Mouse (Mus musculus) E14TG2a.4 (cell line): ENCODE measurements around the gene Oxld1.
"Not testable (repeated sequence)": the region's sequence is repeated elsewhere in the genome, so short reads cannot be mapped to it uniquely, and the experiment has no call there.

Experiments
- H3K27me3 ChIP-seq: 2 replicates; pipeline ENCODE4 v1.6.1; 2014; ENCODE audit warnings: low read length, control low read depth; ENCODE audit not compliant: insufficient read depth
- H3K36me3 ChIP-seq: 2 replicates; pipeline ENCODE4 v1.6.1; 2014; ENCODE audit warnings: low read length, control low read depth; ENCODE audit not compliant: insufficient read depth
- H3K4me1 ChIP-seq: replicated peaks from 2 replicates; pipeline ENCODE4 v1.6.1; 2014; ENCODE audit warnings: low read depth, low read length, control low read depth
- H3K4me3 ChIP-seq: replicated peaks from 2 replicates; pipeline ENCODE4 v1.5.1; 2014; ENCODE audit warnings: mild to moderate bottlenecking, low read length
- H3K9me3 ChIP-seq: 2 replicates; pipeline ENCODE4 v1.6.1; 2014; ENCODE audit warnings: low read length, control low read depth
- CTCF ChIP-seq: conservative IDR thresholded peaks from 2 replicates; pipeline ENCODE4 v1.5.1; 2014; ENCODE audit warnings: low read length
- NANOG ChIP-seq: IDR thresholded peaks from 2 replicates; pipeline ENCODE4 v1.6.1; 2014; ENCODE audit warnings: borderline replicate concordance, low read length, mixed read lengths
- POU5F1 ChIP-seq: IDR thresholded peaks from 2 replicates; pipeline ENCODE4 v1.6.1; 2014; ENCODE audit warnings: low read length, borderline replicate concordance

The Oxld1 gene

DNA sequence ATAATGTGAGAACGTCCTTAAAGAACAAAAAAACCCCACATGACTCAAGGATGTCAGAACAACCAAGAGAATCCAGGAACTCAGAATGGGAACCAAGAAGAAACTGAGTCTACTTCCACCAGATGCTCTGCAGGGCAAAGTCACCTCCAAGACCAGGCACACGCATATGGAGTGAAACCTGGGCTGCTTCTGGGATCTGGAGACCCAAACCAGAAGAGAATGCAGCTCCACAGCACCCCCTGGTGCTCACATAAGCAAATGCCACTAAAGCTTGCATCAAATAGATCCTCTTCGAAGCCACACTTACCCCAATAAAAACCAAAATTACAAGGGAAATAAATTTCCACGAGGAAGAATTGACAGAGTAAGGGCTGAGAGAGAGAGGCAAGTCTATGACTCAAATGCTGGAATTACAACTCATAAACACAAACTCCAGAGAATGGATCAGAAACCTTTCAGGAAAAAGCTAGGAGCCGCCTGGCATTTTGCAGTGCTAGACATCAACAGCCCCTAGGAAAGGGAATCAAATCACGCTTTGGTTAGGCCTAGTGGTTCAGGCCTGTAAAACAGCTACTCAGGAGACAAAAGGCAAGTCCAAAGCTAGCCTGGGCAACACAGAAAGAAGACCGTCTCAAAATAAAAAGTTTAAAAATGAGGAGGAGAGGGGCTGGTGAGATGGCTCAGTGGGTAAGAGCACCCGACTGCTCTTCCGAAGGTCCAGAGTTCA is 34.1 kb downstream of the Oxld1 start:
- H3K4me3 ChIP-seq = no peak overlapping the region
- peaks cover 88% of the 10 kb centered on the region for H3K36me3 ChIP-seq
- peaks cover 12% of the 10 kb centered on the region; the same call in 1 of the 2 replicates for H3K4me1 ChIP-seq
- H3K27me3 ChIP-seq = no peaks in the 10 kb centered on the region
- H3K9me3 ChIP-seq = no peaks in the 10 kb centered on the region
- TF ChIP-seq NANOG = no peak
- peak; percentile 87 for TF ChIP-seq CTCF
- TF ChIP-seq POU5F1 = no peak

GRCm38 (mm10) chr11:120422651-120423568 is 35.0 kb downstream of the Oxld1 start:
- no peak for TF ChIP-seq CTCF
- TF ChIP-seq POU5F1 = no peak
- no peak for TF ChIP-seq NANOG
- peaks cover 12% of the 10 kb centered on the region; the same call in 1 of the 2 replicates for H3K4me1 ChIP-seq
- H3K9me3 ChIP-seq = no peaks in the 10 kb centered on the region
- H3K36me3 ChIP-seq = peaks cover 88% of the 10 kb centered on the region
- H3K27me3 ChIP-seq = no peaks in the 10 kb centered on the region
- no peak overlapping the region for H3K4me3 ChIP-seq

GRCm38 (mm10) chr11:120418592-120418991 is 39.3 kb downstream of the Oxld1 start:
- TF ChIP-seq NANOG = no peak
- no peak for TF ChIP-seq CTCF
- TF ChIP-seq POU5F1 = no peak
- H3K9me3 ChIP-seq = no peaks in the 10 kb centered on the region
- peaks cover 90% of the 10 kb centered on the region for H3K36me3 ChIP-seq
- peaks cover 9% of the 10 kb centered on the region; the same call in 1 of the 2 replicates for H3K4me1 ChIP-seq
- no peaks in the 10 kb centered on the region for H3K27me3 ChIP-seq
- H3K4me3 ChIP-seq = no peak overlapping the region

GRCm38 (mm10) chr11:120417852-120418251 is 40.0 kb downstream of the Oxld1 start:
- Histone ChIP-seq H3K4me3 (no peak overlapping the region), H3K4me1 (peaks cover 2% of the 10 kb centered on the region; the same call in 1 of the 2 replicates), H3K36me3 (peaks cover 92% of the 10 kb centered on the region), H3K9me3 (no peaks in the 10 kb centered on the region), H3K27me3 (no peaks in the 10 kb centered on the region)
- TF ChIP-seq POU5F1 (no peak), CTCF (no peak), NANOG (no peak)

- peaks cover 93% of the 10 kb centered on the region for H3K36me3 ChIP-seq
- not testable (repeated sequence) for H3K27me3 ChIP-seq, H3K4me3 ChIP-seq, H3K4me1 ChIP-seq, H3K9me3 ChIP-seq
These were observed 44.2 kb downstream of the Oxld1 start for GRCm38 (mm10) chr11:120413621-120414020.
